Mouse (Mus musculus): Measurements from ENCODE around the gene Gm3285.

Gm3285 gene

GRCm38 (mm10) chr10:77861675-77862074, at the start of gene Gm3285:
Gene Gm3285, plus strand, starts transcription at chr10:77861975.
- DNase-seq, result no peak

- no peak for DNase-seq
Measured at GRCm38 (mm10) chr10:77814382-77814781, 47.4 kb upstream of the Gm3285 start, which contains the start of gene Gm2696. Gene Gm2696, plus strand, starts transcription at chr10:77814682.

GRCm38 (mm10) chr10:77815514-77815913, 46.3 kb upstream of the Gm3285 start:
- peak in 1 of 2 experiments; percentile 34 for DNase-seq

GRCm38 (mm10) chr10:77818523-77818922, 43.3 kb upstream of the Gm3285 start:
- no peak for DNase-seq

GRCm38 (mm10) chr10:77819203-77819602, 42.6 kb upstream of the Gm3285 start:
- DNase-seq, result no peak

GRCm38 (mm10) chr10:77826951-77827350, 34.8 kb upstream of the Gm3285 start, which contains the start of gene Krtap10-4:
Gene Krtap10-4, minus strand, starts transcription at chr10:77827095.
- DNase-seq, result peak; percentile 8 to 45

- no peak for DNase-seq
Measured at GRCm38 (mm10) chr10:77835647-77836046, 26.1 kb upstream of the Gm3285 start, which contains the start of gene Krtap10-10. Gene Krtap10-10, plus strand, starts transcription at chr10:77835947.

GRCm38 (mm10) chr10:77839006-77839405, 22.8 kb upstream of the Gm3285 start:
- DNase-seq, result no peak

- no peak for DNase-seq
Measured at GRCm38 (mm10) chr10:77846503-77846902, 15.3 kb upstream of the Gm3285 start, which contains the start of gene Gm36176. Gene Gm36176, plus strand, starts transcription at chr10:77846803.

GRCm38 (mm10) chr10:77846961-77847360, 14.8 kb upstream of the Gm3285 start:
- DNase-seq, result no peak

GRCm38 (mm10) chr10:77847538-77847937, 14.2 kb upstream of the Gm3285 start:
- no peak for DNase-seq

- DNase-seq, result no peak
Measured at GRCm38 (mm10) chr10:77852559-77852958, 9.2 kb upstream of the Gm3285 start, which contains the start of gene Gm10318. Gene Gm10318, plus strand, starts transcription at chr10:77852859.

GRCm38 (mm10) chr10:77864067-77864761, 2.4 kb downstream of the Gm3285 start:
- DNase-seq, result peak; percentile 65 to 66

- no peak for DNase-seq
Measured at GRCm38 (mm10) chr10:77864762-77865143, 3.0 kb downstream of the Gm3285 start.

- DNase-seq, result no peak
Measured at GRCm38 (mm10) chr10:77867546-77867945, 5.8 kb downstream of the Gm3285 start.

- DNase-seq, result peak; percentile 34 to 39
Measured at GRCm38 (mm10) chr10:77869651-77870050, 7.9 kb downstream of the Gm3285 start.

GRCm38 (mm10) chr10:77878985-77879384, 17.2 kb downstream of the Gm3285 start:
- DNase-seq, result peak in 1 of 2 experiments; percentile 48

- no peak for DNase-seq
Measured at GRCm38 (mm10) chr10:77880305-77880704, 18.5 kb downstream of the Gm3285 start.

- DNase-seq, result no peak
Measured at GRCm38 (mm10) chr10:77882553-77882952, 20.8 kb downstream of the Gm3285 start.

- DNase-seq, result no peak
Measured at GRCm38 (mm10) chr10:77886007-77886747, 24.4 kb downstream of the Gm3285 start.

GRCm38 (mm10) chr10:77890987-77891565, 29.3 kb downstream of the Gm3285 start:
- no peak for DNase-seq

GRCm38 (mm10) chr10:77895562-77895961, 33.8 kb downstream of the Gm3285 start:
- DNase-seq, result no peak

- DNase-seq, result no peak
Measured at GRCm38 (mm10) chr10:77900126-77900525, 38.4 kb downstream of the Gm3285 start.
